In the genomic region with DNA sequence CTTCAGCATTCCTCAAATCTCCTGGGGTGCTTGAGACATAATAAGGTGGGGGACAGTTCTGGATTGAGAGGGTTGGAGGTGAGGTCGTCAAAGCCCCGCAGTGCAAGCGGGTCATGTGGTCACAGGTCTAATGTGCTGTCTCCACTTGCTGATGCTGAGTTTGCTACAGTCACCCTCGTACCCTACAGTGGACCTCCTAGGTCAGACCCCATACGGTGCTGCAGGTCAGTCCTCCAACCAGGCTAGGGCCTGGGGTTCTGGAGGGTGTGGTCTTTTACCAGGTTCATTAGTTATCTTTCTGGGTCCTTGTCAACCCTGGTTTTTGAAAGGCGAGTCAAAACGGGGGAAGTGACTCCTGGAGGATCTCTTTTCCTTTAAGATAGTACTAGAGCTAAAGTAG, we compare ENCODE assay signal across 8 mouse cellular contexts. TPM values are rescaled to one million over a fixed set of nuclear protein-coding genes. Genes with fewer than 3 reads are reported as not detected.
DNase-seq lines count a peak whose midpoint lies in the region; ATAC-seq and TF ChIP-seq lines count a peak whose summit lies in the region.

No protein-coding gene starts in this region.

- peak; percentile 19; the same call in 1 of the 2 replicates for ATAC-seq in lung, embryonic 14.5 days (ENCODE audit: insufficient read depth)
- no peak for ATAC-seq in embryonic facial prominence, embryonic 11.5 days (replicated peaks; ENCODE audit: insufficient number of reproducible peaks, low FRiP score, low TSS enrichment, low read depth)
- no peak for ATAC-seq in intestine, embryonic 15.5 days
- ATAC-seq in neural tube, embryonic 15.5 days (ENCODE audit: low FRiP score), result peak; percentile 16

- peaks cover 10% of the 10 kb centered on the region; the same call in 1 of the 2 replicates for H3K4me1 ChIP-seq in lung, embryonic 14.5 days (ENCODE audit: insufficient read depth)
- peaks cover 4% of the 10 kb centered on the region; the same call in 1 of the 2 replicates for H3K4me1 ChIP-seq in embryonic facial prominence, embryonic 11.5 days (ENCODE audit: control insufficient read depth, insufficient read depth, low read length)
- H3K4me1 ChIP-seq in intestine, embryonic 15.5 days (replicated peaks), result peaks cover 42% of the 10 kb centered on the region
- H3K4me1 ChIP-seq in neural tube, embryonic 15.5 days, result peaks cover 53% of the 10 kb centered on the region

- peak overlapping the region; percentile 85 for H3K4me3 ChIP-seq in lung, embryonic 14.5 days (ENCODE audit: low read depth, low read length)
- peak overlapping the region; percentile 80 for H3K4me3 ChIP-seq in embryonic facial prominence, embryonic 11.5 days (ENCODE audit: low read depth, low read length)
- H3K4me3 ChIP-seq in intestine, embryonic 15.5 days (replicated peaks), result peak overlapping the region; percentile 86
- peak overlapping the region; percentile 84 for H3K4me3 ChIP-seq in neural tube, embryonic 15.5 days (replicated peaks)

- WGBS in lung, embryonic 14.5 days, result 9% methylated on average over 7 of the region's 7 CpGs
- WGBS in embryonic facial prominence, embryonic 11.5 days, result 6% methylated on average over 7 of the region's 7 CpGs
- 7% methylated on average over 7 of the region's 7 CpGs for WGBS in intestine, embryonic 15.5 days
- WGBS in neural tube, embryonic 15.5 days, result 8% methylated on average over 7 of the region's 7 CpGs

- no peaks in the 10 kb centered on the region for H3K27me3 ChIP-seq in lung, embryonic 14.5 days (ENCODE audit: insufficient read depth, low read length)
- H3K27me3 ChIP-seq in embryonic facial prominence, embryonic 11.5 days (ENCODE audit: control insufficient read depth, insufficient read depth, low read length), result no peaks in the 10 kb centered on the region
- H3K27me3 ChIP-seq in intestine, embryonic 15.5 days (replicated peaks), result no peaks in the 10 kb centered on the region
- H3K27me3 ChIP-seq in neural tube, embryonic 15.5 days (replicated peaks), result no peaks in the 10 kb centered on the region

- H3K9me3 ChIP-seq in lung, embryonic 14.5 days (ENCODE audit: low read depth, low read length), result no peaks in the 10 kb centered on the region
- no peaks in the 10 kb centered on the region for H3K9me3 ChIP-seq in embryonic facial prominence, embryonic 11.5 days (replicated peaks; ENCODE audit: control insufficient read depth, low read length)
- H3K9me3 ChIP-seq in intestine, embryonic 15.5 days, result no peaks in the 10 kb centered on the region
- H3K9me3 ChIP-seq in neural tube, embryonic 15.5 days (replicated peaks), result no peaks in the 10 kb centered on the region

- no peak for TF ChIP-seq CTCF in lung, embryonic 14.5 days (IDR thresholded peaks at IDR 0.05; ENCODE audit: low read depth)

- peak overlapping the region; percentile 94 for H3K9ac ChIP-seq in lung, embryonic 14.5 days
- H3K9ac ChIP-seq in embryonic facial prominence, embryonic 11.5 days (replicated peaks; ENCODE audit: low read length), result peak overlapping the region; percentile 93
- H3K9ac ChIP-seq in intestine, embryonic 15.5 days, result peak overlapping the region; percentile 81
- peak overlapping the region; percentile 56 for H3K9ac ChIP-seq in neural tube, embryonic 15.5 days (replicated peaks)

- H3K36me3 ChIP-seq in lung, embryonic 14.5 days (ENCODE audit: insufficient read depth), result no peaks in the 10 kb centered on the region
- no peaks in the 10 kb centered on the region for H3K36me3 ChIP-seq in embryonic facial prominence, embryonic 11.5 days (replicated peaks; ENCODE audit: control insufficient read depth, insufficient read depth, low read depth, low read length)
- no peaks in the 10 kb centered on the region for H3K36me3 ChIP-seq in intestine, embryonic 15.5 days
- H3K36me3 ChIP-seq in neural tube, embryonic 15.5 days, result no peaks in the 10 kb centered on the region

- H3K4me2 ChIP-seq in lung, embryonic 14.5 days, result peak overlapping the region; percentile 96
- H3K4me2 ChIP-seq in embryonic facial prominence, embryonic 11.5 days (ENCODE audit: low read depth, low read length), result peak overlapping the region; percentile 89
- H3K4me2 ChIP-seq in intestine, embryonic 15.5 days (replicated peaks), result peak overlapping the region; percentile 89
- peak overlapping the region; percentile 74 for H3K4me2 ChIP-seq in neural tube, embryonic 15.5 days

- H3K27ac ChIP-seq in lung, embryonic 14.5 days (ENCODE audit: low read depth), result peak overlapping the region; percentile 6
- H3K27ac ChIP-seq in embryonic facial prominence, embryonic 11.5 days (replicated peaks; ENCODE audit: low read depth, low read length), result no peak overlapping the region
- H3K27ac ChIP-seq in intestine, embryonic 15.5 days, result no peak overlapping the region
- H3K27ac ChIP-seq in neural tube, embryonic 15.5 days (replicated peaks), result peak overlapping the region; percentile 96

- peak; percentile 31 for DNase-seq in lung, embryonic 14.5 days
- no peak for DNase-seq in lung, postnatal 25 days (ENCODE audit: low spot score)
- DNase-seq in embryonic facial prominence, embryonic 11.5 days (ENCODE audit: low spot score), result peak; percentile 23
- no peak for DNase-seq in adrenal gland, postnatal 25 days
- DNase-seq in thymus, postnatal 14 days, result no peak
- no peak for DNase-seq in layer of hippocampus, adult 9-10 months (ENCODE audit: low spot score)

RNA-seq across cellular contexts. Expression of gene Gramd4, which starts 0.4 kb away (rescaled TPM):
- 8.6 and 9.8 TPM in 2 replicates for polyA plus RNA-seq in lung, embryonic 14.5 days (2014; fragmentation: Nextera tagmentation; extraction: Ambion mirVana)
- polyA plus RNA-seq in embryonic facial prominence, embryonic 11.5 days (2014; fragmentation: Nextera tagmentation; extraction: Ambion mirVana), result 6.3 and 6.9 TPM in 2 replicates
- 12.4 and 13.6 TPM in 2 replicates for polyA plus RNA-seq in intestine, embryonic 15.5 days (2015; fragmentation: Nextera tagmentation; extraction: Ambion mirVana)
- polyA plus RNA-seq in neural tube, embryonic 15.5 days (2015; fragmentation: Nextera tagmentation; extraction: Ambion mirVana), result 25.4 and 25.8 TPM in 2 replicates
- total RNA-seq in adrenal gland, postnatal 25 days (2021), result 10.1 and 17.4 TPM in 2 replicates

RNA-seq across cellular contexts. Expression of gene Celsr1, which starts 24.3 kb away (rescaled TPM):
- 9.0 and 9.9 TPM in 2 replicates for polyA plus RNA-seq in lung, embryonic 14.5 days (2014; fragmentation: Nextera tagmentation; extraction: Ambion mirVana)
- polyA plus RNA-seq in embryonic facial prominence, embryonic 11.5 days (2014; fragmentation: Nextera tagmentation; extraction: Ambion mirVana), result 2.0 and 2.1 TPM in 2 replicates
- 1.1 TPM in 2 replicates for polyA plus RNA-seq in intestine, embryonic 15.5 days (2015; fragmentation: Nextera tagmentation; extraction: Ambion mirVana)
- polyA plus RNA-seq in neural tube, embryonic 15.5 days (2015; fragmentation: Nextera tagmentation; extraction: Ambion mirVana), result 0.88 and 1.4 TPM in 2 replicates
- total RNA-seq in adrenal gland, postnatal 25 days (2021), result 6.9 and 8.7 TPM in 2 replicates

Comparison
In these comparisons a context has a peak if more than half of its experiments do, and no peak if none do; other contexts are left out.
1. DNase-seq: peak in lung, embryonic 14.5 days (single experiment) and embryonic facial prominence, embryonic 11.5 days (single experiment); none in lung, postnatal 25 days (single experiment), adrenal gland, postnatal 25 days (single experiment), thymus, postnatal 14 days (single experiment) and layer of hippocampus, adult 9-10 months (single experiment).
2. ATAC-seq: peak in lung, embryonic 14.5 days (single experiment) and neural tube, embryonic 15.5 days (single experiment); none in embryonic facial prominence, embryonic 11.5 days (single experiment) and intestine, embryonic 15.5 days (single experiment).
3. H3K27ac ChIP-seq: peak in lung, embryonic 14.5 days (single experiment) and neural tube, embryonic 15.5 days (single experiment); none in embryonic facial prominence, embryonic 11.5 days (single experiment) and intestine, embryonic 15.5 days (single experiment).
4. Peak in every context shown above with its lines, with median percentiles within 50 percentile points of each other: H3K4me2 ChIP-seq, H3K4me3 ChIP-seq and H3K9ac ChIP-seq.